Mouse (Mus musculus) lung, postnatal 0 days (tissue): Measurements from ENCODE around the gene Olfr324.

Source experiments
- CTCF ChIP-seq: IDR thresholded peaks from 2 replicates; pipeline ENCODE4 v1.5.1; 2016; ENCODE audit warnings: antibody characterized with exemption, mild to moderate bottlenecking
- EP300 ChIP-seq: IDR thresholded peaks from 2 replicates; pipeline ENCODE4 v1.6.1; 2016; ENCODE audit warnings: antibody characterized with exemption, mild to moderate bottlenecking, control low read depth

DNA sequence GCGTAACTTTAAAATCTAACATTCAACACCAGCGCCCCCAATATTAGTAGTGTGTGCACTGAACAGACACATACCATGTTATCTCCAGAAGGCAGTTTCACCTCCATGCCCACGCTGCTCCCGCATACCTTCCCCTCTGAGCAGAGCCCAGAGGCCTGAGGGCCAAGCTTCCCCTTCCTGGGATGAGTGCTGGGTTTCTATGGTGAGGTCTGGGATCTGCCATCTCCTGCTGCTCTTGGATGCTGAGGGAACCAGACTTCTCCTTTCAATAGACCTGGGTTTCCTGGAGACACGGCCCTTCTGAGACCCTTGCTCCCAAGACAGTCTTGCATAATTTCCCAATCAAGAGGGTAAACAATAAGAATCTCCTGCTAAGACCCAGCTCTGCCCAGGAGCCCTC is 35.5 kb downstream of the Olfr324 start, which contains the start of gene Olfr323:
- no peak for TF ChIP-seq CTCF
- no peak for TF ChIP-seq EP300
